Comparison of ENCODE assay signal across 20 mouse cellular contexts in the genomic region with DNA sequence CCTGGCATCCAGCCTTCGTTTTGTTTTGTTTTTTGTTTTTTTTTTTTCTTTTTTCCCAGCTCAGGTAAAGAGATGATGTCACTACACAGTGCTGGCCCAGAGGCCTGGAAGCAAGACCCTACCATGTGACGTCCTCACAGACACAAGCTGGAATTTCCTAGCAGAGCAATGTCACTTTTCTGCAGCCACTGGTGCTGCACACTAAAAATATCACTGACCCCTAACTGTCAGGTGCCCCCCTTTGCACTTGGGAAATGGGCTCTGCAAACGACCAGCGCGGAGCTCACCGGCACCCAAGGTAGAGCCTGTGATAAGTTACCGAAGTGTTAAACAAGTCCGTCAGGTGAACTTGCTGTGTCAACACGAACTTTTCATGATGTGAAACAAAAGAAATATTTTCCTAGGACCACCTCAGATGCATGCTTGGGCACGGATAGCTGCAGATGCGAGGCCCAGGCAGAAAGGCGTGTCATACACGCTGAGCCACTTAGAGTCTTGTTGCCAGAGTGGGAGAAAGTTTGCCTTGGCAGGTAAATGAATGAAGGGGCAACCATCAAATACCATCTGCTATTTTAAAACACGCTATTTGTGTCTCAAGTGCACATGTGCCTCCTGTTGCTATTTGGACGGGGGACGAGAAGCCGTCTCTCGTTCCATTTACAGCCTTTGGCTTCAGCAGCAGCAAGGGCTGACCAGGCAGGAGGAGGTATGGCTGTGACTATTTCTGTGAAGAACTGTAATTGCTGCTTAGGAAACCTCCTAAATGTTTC. TPM values are rescaled to one million over a fixed set of nuclear protein-coding genes. Genes with fewer than 3 reads are reported as not detected.
DNase-seq lines count a peak whose midpoint lies in the region; ATAC-seq and TF ChIP-seq lines count a peak whose summit lies in the region.
"Had no signal": no experiment of that assay in that cellular context is flagged by ENCODE, and none has a peak within 500 bp of the region (broad histone marks: within the 10 kb centered on the region; RNA-seq: fewer than 3 reads in every experiment).

No protein-coding gene starts in this region.

- peak overlapping the region; percentile 62 for H3K4me2 ChIP-seq in heart, postnatal 0 days (ENCODE audit: low read depth, low read length)
- H3K4me2 ChIP-seq: midbrain, embryonic 15.5 days had no signal

- no peaks in the 10 kb centered on the region for H3K27me3 ChIP-seq in heart, postnatal 0 days (ENCODE audit: control insufficient read depth, insufficient read depth, low read length)
- H3K27me3 ChIP-seq: midbrain, embryonic 15.5 days had no signal

- peak overlapping the region; percentile 34; the same call in 1 of the 2 replicates for H3K4me3 ChIP-seq in heart, postnatal 0 days (ENCODE audit: low read depth, low read length)
- H3K4me3 ChIP-seq: embryonic facial prominence, embryonic 10.5 days; erythroblast, embryonic 14.5 days; hindbrain, embryonic 10.5 days; midbrain, embryonic 15.5 days had no signal

- H3K36me3 ChIP-seq in heart, postnatal 0 days (replicated peaks; ENCODE audit: control insufficient read depth, insufficient read depth, low read length) = 0 out of 2 replicates have a peak, but pooled peaks cover 5% of the 10 kb centered on the region

- H3K27ac ChIP-seq in heart, postnatal 0 days (ENCODE audit: low read depth) = peak overlapping the region; percentile 96
- H3K27ac ChIP-seq: embryonic facial prominence, embryonic 10.5 days; hindbrain, embryonic 10.5 days had no signal

- H3K4me1 ChIP-seq in heart, postnatal 0 days (ENCODE audit: control insufficient read depth, insufficient read depth) = peaks cover 28% of the 10 kb centered on the region
- H3K4me1 ChIP-seq: embryonic facial prominence, embryonic 10.5 days had no signal

- DNase-seq in cerebellum, adult 9-10 months = peak; percentile 62
- peak; percentile 96 for DNase-seq in heart, adult 11 months
- DNase-seq in heart, postnatal 25 days (ENCODE audit: low spot score) = no peak
- DNase-seq in heart, adult 8-10 months (ENCODE audit: low spot score) = peak; percentile 58
- DNase-seq in heart, postnatal 0 days (ENCODE audit: low spot score) = peak; percentile 53
- DNase-seq in frontal cortex, postnatal 36 days (ENCODE audit: low spot score in 2 of 2) = no peak
- no peak for DNase-seq in kidney, postnatal 25 days
- DNase-seq: adrenal gland, postnatal 25 days; liver, postnatal 0 days; thymus, adult 2 months had no signal

- intact Hi-C loops in heart, postnatal 25 days (cut with DNase I) = no loop called here

- 33% methylated on average over 18 of the region's 18 CpGs for WGBS in heart, postnatal 0 days

- TF ChIP-seq EP300 in heart, postnatal 0 days (IDR thresholded peaks at IDR 0.05; ENCODE audit: low read depth) = no peak

- TF ChIP-seq CTCF in heart, postnatal 0 days (IDR thresholded peaks at IDR 0.05; ENCODE audit: low read depth) = no peak

- peak overlapping the region; percentile 57 for H3K9ac ChIP-seq in heart, postnatal 0 days (replicated peaks; ENCODE audit: low read depth, low read length)
- H3K9ac ChIP-seq: liver, postnatal 0 days; midbrain, embryonic 15.5 days had no signal

- ATAC-seq in cerebellum, adult (ENCODE audit: insufficient number of reproducible peaks, low FRiP score, low TSS enrichment) = no peak
- peak; percentile 62 for ATAC-seq in heart, postnatal 0 days (ENCODE audit: insufficient read depth, low read depth)
- ATAC-seq: inflammation-experienced regulatory T-cells, adult 6 months; liver, postnatal 0 days; midbrain, embryonic 15.5 days had no signal

- no peaks in the 10 kb centered on the region for H3K9me3 ChIP-seq in heart, postnatal 0 days (replicated peaks; ENCODE audit: control insufficient read depth, low read length)
- H3K9me3 ChIP-seq: midbrain, embryonic 15.5 days had no signal

RNA-seq across cellular contexts. Expression of a gene that starts 7.1 kb away (rescaled TPM):
- not detected for total RNA-seq in heart, postnatal 25 days (2021)
- total RNA-seq in heart, adult 8-10 months (2022) = under 1 TPM in 2 of 4 experiments, not detected in 2; 0.37 to 0.44 TPM
- not detected in 2 replicates for total RNA-seq in heart, postnatal 0 days (2014; rRNA removed; ENCODE audit: low replicate concordance)
- polyA plus RNA-seq in heart, postnatal 0 days (2015; fragmentation: Nextera tagmentation; extraction: Ambion mirVana) = 0.26 TPM in 1 of 2 replicates, not detected in the other
- total RNA-seq: adrenal gland, postnatal 25 days; left cerebral cortex, adult 18-20 months; megakaryocyte, adult 5-6 weeks had no signal
- polyA plus RNA-seq: embryonic facial prominence, embryonic 10.5 days; erythroblast, embryonic 14.5 days; hindbrain, embryonic 10.5 days; inflammation-experienced regulatory T-cells, adult 6 months; kidney, embryonic 14.5 days; limb, embryonic 14.5 days; liver, postnatal 0 days; thymus, adult 2 months had no signal

RNA-seq across cellular contexts. Expression of a gene that starts 38.8 kb away (rescaled TPM):
- total RNA-seq in heart, postnatal 25 days (2021) = 10 to 100 TPM; 67.4 to 77.2 TPM
- 10 to 100 TPM; 51.7 to 66.2 (median 62.3) TPM for total RNA-seq in heart, adult 8-10 months (2022)
- total RNA-seq in heart, postnatal 0 days (2014; rRNA removed; ENCODE audit: low replicate concordance) = 63.6 and 75.8 TPM in 2 replicates
- 82.3 and 83.2 TPM in 2 replicates for polyA plus RNA-seq in heart, postnatal 0 days (2015; fragmentation: Nextera tagmentation; extraction: Ambion mirVana)

RNA-seq across cellular contexts. Expression of a gene that starts 52.1 kb away (rescaled TPM):
- 10 to 100 TPM in 1 of 2 experiments, 1 to 10 TPM in 1; 4.2 to 19.9 TPM for total RNA-seq in heart, postnatal 25 days (2021)
- total RNA-seq in heart, adult 8-10 months (2022) = 10 to 100 TPM in 3 of 4 experiments, 1 to 10 TPM in 1; 7.6 to 19.1 (median 16.9) TPM
- 14.4 and 28.7 TPM in 2 replicates for total RNA-seq in heart, postnatal 0 days (2014; rRNA removed; ENCODE audit: low replicate concordance)
- polyA plus RNA-seq in heart, postnatal 0 days (2015; fragmentation: Nextera tagmentation; extraction: Ambion mirVana) = 13.4 and 17.3 TPM in 2 replicates

Comparison
In these comparisons a context has a peak if more than half of its experiments do, and no peak if none do; other contexts are left out.
1. DNase-seq: peak in cerebellum, adult 9-10 months (single experiment), heart, adult 11 months (single experiment), heart, adult 8-10 months (single experiment) and heart, postnatal 0 days (single experiment); none in heart, postnatal 25 days (single experiment), frontal cortex, postnatal 36 days (0 of 2) and kidney, postnatal 25 days (0 of 2).